Mouse (Mus musculus) megakaryocyte, adult 5-6 weeks (primary cell): ENCODE data around the gene Ptprg. TPM values are rescaled to one million over a fixed set of nuclear protein-coding genes. Genes with fewer than 3 reads are reported as not detected.
"Not testable (repeated sequence)": the region's sequence is repeated elsewhere in the genome, so short reads cannot be mapped to it uniquely, and the experiment has no call there.

Experiments used
- ATAC-seq: 2 replicates; pipeline ENCODE4 v1.8.0; 2016; ENCODE audit warnings: mild to moderate bottlenecking, inconsistent platforms; ENCODE audit not compliant: poor library complexity, severe bottlenecking
- total RNA-seq, 2 experiments: library from RNA; stranded (forward) in 1 of 2; stranded (reverse) in 1 of 2; fragments of 153-499, 151-499 nt in 1 of 2; fragments of 221-1000, 200-1000 nt in 1 of 2; gene quantifications; 2 replicates each; pipeline versions ENCODE4 v1.2.3 to v1.2.4; 2015 to 2017

Ptprg gene
- total RNA-seq, 2 experiments from 2014 or later: 0.07 TPM; not detected in 1

DNA sequence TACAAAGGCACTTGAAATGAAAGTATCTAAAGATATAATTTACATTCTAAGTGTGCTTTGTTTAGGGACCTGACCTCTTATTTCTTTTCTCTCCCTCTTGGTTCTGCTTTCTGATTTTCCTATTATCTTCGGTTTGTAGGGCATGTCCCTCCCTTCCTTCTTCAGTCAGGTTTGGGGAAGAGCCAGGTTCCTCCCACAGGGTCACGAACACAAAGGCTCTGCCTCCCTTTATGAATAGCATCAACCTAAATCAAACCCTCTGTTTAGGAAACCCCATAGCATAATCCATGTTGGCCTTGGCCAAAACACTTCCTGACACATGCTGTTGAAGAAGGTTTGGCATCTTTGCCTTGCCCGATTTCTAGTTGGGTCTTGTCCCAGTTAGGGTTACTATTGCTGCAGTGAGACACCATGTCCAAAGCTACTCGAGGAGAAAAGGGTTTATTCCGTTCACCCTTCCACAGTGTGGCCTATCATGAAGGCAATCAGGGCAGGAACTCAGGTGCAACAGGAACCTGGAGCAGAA, 388.7 kb downstream of the Ptprg start:
- ATAC-seq: no peak

DNA sequence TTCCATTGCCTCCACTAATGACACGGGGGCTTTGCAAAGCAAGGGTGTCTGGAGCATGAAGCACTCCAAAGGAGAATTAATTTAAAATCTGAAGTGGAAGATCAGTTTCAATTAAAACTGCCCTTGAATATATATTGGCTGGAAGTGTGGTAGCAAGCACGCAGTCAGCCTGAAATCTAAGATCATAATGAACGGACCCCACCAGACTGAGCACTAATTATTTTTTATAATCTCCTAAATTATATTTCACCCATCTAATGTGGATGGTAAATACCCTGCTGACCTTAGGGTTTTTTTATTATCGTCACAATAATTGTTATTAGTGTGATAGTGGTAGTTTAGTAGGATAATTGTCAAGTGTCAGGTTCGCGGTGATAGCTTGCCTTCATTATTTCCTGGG, 397.0 kb downstream of the Ptprg start:
- ATAC-seq: no peak

DNA sequence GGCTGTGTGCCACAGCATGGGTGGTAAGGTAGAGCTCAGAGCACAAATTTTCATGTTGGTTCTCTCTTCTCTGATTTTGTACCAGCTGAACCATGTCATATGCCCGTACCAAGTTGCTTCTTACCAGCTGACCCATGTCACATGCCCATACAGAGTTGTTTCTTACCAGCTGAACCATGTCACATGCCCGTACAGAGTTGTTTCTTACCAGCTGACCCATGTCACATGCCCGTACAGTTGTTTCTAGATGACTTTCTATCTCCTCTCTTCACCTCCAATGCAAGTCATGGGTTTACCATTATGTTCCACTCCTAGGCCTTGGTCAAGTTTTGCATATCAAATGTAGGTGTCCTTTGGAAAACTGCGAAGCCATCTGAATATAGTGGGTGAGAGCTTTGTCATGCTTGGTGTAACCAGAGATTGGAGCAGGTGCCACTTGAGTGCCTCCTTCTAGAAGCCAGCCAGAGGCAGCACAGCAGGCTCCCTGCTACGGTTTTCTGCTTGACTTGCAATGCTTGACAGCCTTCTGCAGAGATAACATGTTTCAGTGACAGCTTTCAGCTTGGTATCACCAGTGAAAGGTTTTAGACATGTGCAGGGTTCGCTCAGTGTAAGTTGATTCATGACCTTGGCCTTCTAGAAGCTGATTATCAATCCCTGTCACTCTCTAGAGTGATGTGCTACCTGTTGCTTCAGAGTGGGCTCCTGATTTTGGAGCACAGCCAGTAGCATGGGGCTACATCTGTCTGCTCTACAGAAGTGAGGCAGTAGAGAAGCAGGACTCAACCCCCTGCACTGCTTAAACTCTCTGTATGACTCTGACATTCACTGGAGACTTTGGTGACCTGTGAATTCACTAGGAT, 401.9 kb downstream of the Ptprg start:
- no peak for ATAC-seq

DNA sequence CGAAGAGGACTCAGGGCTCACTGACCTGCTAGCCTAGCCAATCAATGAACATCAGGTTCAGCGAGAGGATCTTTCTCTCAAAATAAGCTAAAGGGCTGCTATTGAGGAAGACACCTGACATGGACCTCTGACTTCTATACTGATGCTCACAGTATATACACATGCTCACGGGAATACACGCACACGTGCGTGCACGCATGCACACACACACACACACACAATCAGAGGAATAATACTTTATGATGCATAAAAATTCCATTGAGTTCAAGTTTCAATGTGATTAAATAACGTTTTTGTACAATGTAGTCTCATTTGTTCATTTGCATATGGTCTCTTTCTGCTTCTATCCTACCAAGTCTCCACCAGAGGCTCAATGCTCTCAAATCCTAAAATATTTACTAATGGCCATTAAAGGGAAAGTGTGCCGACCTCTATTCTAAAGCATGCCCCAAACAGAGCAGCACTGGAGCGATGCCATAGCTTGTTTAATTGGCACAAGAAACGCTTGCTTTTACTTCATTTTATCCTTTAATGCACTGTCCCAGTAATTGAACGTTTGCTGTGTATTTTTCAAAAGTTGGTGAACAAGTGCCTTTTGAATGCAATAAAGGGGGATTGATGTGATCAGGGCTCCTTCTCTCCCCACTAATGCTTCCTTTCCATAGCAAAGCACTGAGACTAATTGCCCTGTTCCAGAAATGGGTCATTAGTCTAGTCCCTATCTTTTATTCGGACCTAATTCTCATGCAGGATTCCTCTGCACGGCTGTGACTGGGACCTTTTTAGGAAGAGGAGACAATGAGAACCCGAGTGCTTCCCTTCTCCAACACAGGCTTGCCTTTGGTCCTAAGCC, 407.2 kb downstream of the Ptprg start:
- ATAC-seq: no peak

DNA sequence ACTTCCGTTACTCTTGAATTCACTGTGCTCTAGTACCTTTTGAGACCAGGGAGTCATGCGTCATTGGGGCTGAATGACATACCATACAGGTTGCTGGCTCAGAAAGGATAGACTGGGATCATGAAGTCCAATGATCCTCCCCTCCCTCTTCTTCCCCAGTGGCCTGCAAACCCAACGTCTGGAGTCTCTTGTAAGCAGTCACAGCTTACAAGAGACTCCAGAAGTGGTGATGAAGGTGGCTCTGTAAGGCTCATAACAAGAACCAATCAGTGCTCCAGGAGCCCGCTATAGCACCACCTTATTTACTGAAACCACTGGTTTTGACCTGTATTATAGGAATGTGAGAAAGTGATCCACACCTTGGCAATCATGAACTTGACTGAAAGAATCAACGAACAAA, 408.8 kb downstream of the Ptprg start:
- no peak for ATAC-seq

DNA sequence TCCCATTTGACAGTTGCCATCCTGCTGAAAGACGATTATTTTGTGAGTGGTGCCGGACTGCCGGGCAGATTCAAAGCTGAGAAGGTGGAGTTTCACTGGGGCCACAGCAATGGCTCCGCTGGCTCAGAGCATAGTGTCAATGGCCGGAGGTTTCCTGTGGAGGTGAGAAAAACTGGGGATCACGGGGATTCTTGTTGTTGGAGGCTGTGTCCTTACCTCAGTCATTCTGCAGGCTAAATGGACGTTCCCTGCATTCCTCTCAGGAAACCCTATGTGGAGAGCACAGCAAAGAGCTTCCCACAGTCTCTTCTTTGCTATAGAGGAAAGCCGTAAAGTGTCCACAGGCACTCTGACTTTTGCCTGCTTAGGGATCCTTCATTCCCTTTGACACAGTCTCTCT, 409.2 kb downstream of the Ptprg start:
- no peak for ATAC-seq

DNA sequence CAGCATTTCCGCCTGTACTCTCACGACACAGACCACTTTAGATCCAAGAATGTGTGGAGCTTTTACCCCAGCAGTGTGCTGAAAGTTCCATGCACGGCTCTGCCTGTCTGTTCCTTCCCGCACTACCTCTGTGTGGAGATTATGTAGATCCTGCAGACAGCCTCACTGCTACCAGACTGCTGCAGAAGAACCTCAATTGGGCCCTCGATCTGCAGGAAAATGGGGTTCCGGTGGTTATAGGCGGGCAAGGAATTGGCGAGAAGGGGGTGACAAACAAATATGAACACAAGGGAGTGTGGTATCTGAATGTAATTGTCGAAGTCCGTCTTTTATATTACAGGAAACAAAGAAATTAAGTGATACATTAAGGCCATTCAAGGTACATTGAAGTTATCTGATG, 410.5 kb downstream of the Ptprg start:
- ATAC-seq: no peak

DNA sequence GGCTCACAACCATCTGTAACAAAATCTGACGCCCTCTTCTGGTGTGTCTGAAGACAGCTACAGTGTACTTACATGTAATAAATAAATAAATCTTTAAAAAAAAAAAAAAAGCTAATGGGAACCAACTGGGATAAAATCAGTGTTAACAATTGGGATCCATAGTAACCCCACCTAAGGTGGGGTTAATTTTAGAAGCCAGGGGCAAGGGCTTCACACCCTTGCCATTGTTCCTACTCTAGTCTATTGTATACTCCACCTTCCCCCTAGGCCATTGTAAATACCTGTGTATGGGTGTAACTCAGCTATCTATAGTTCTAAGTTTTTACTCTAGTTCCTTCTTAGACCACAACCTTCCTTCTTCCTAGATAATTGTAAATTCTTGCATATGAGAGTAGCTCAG, 411.0 kb downstream of the Ptprg start:
- not testable (repeated sequence) for ATAC-seq

DNA sequence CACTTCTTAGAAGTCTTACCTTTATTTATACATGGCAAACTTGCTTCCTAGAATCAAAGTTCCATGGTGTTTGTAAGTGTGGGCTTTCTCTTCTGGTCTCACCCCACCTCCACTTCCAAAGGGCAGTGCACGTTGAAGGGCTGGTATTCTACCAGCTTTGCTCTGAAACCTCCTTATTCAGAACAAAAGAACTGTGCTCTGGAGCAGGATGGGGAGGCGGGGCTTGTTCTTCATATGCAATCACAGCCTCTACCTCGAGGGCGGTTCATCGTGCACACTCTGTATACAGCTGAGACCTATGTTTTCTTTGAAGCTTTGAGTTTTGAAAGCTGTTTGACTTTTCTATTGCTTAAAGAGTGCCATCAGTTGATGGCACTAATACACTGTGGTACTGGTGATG, 412.5 kb downstream of the Ptprg start:
- ATAC-seq: no peak

DNA sequence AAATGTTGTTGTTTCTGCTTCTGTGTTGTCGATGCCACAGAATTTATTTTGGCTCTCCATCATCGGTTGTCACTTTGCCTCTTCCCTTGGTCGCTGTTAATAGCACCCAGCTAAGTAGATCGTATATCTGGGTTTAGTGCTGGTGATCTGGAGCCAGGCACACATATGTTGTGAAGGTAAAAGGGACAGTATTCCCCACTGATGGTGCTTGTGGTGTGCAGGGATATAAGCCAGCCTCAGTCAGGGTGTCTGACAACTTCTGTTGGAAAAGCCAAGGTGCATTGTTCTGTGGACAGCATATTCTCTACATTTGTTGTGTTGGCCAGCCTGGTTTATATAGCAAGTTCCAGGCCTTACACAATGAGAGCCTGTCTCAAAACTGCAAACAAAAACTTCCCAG, 428.4 kb downstream of the Ptprg start:
- no peak for ATAC-seq

DNA sequence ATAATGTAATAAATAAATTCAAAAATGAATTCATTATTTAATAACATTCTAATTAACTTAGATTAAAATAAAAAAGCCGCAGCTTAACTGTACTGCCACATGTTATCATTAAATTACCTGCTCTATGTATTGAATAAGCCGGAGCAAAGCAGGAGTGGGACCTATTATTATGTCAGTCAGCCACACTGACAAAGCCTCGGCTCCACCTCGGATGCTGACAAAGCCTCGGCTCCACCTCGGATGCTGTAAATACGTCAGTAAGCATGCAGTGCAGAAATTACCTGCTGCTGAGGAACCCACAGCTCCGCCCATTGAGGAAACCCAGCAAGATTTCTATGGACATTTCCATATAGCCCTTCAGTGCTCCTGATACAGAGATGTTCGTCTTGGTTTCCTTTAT, 429.7 kb downstream of the Ptprg start:
- no peak for ATAC-seq

DNA sequence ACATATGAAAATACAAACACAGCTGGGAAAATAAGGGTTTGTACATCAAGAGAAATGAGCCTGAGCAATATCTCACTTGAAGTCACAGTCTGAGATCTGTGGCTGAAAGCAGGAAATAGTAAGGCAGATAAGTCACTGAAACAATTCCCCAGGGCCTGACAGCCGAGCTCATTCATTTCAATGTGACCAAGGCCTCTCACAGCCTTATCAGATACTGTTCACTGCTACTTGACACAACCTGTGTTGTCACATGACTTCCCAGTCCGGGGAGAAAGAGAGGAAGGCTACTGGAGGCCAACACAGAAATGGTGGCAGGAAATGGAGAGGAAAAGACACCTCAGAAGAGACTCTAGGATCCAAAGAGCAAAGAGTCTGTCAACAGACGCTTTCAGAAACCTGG, 430.8 kb downstream of the Ptprg start:
- no peak for ATAC-seq

DNA sequence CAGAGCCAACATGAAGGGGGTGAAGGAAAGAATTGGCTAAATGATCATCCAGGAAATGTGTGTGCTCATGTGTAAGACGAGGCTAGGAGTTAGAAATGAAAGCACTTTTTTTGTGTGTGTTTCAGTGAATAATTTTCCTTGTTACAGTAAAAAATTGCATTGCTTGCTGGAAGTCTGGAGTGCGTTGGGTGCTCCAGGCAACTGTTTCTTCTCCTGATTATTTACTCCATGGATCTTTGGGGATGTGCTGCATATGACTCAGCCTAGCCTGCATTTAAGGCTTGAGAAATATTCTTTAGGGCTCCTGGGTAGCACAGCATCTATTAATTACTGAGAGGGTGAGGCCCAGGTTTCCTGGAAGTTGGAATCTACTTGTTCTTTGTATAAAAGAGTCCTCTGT, 435.6 kb downstream of the Ptprg start:
- ATAC-seq: no peak

DNA sequence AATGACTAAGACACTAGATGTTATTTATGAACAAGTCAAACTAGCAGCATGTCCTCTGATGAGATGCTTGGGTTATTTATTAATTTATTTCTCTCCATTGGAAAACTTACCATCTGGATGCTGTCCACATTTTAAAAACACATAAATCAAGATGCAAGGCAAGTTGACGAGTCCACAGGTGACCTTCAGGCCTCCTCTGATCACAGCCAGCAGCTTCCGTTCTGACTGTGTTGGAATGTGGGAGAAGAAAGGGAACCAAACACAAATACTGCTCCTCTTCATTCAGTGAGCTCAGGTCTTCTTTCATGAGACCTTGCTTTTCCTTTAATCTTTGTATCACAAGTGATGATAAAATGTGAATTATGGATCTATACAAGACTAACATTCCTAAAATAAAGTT, 437.8 kb downstream of the Ptprg start:
- no peak for ATAC-seq

DNA sequence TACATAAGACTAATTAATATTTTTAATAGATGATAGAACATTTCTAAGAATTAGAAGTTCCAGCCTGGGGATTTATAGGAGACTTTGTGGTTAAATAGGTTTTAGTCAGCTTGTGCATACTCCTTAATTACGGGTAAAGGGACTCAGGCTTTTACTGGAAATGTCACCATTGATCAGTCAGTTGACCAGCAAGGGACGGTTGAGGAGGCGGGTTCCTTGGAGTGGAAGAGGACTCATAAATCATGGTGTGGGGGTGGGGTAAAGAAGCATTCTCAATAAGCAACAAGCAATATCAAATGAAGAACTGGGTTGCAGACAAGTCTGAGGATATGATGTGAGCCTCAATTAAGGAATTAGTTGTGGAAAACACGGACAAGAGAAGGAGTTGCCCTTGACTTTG, 438.8 kb downstream of the Ptprg start:
- ATAC-seq: no peak

DNA sequence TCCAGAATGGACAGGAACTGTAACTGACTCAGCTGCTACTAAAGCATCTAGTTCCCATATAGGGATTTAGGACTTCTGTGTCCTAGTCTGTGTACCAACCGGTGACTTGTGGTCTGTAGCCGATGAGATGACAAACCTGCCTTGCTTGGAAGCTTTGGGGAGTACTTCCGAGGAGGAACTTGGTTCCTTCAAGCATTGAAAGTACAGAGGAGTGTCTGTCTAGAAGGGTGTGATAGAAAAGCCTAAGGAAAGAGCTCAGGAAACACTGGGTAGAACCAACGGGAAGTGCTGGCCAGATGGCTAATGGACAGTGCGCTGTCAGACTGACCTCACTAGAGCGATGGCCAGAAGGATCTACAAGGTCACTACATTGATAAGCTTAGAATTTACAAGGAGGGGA, 439.2 kb downstream of the Ptprg start:
- no peak for ATAC-seq

DNA sequence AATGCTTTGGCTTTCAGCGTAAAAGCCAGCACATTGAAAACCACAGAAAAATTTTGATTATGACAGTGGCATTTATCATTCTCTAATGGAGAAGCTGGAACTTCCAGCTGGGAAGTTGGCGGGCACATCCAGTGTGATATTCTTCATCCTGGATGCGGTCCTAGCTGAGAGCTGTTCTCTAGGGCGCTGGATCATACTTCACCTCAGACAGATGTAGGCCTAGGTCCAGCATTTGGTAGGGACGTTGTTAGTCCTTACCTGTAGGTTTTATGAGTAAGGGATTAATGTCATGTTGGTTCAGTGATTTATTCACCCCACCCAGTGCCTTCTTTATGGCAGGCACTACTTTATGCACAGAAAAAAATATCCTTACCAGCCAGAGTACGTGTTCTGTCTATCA, 444.2 kb downstream of the Ptprg start:
- no peak for ATAC-seq

DNA sequence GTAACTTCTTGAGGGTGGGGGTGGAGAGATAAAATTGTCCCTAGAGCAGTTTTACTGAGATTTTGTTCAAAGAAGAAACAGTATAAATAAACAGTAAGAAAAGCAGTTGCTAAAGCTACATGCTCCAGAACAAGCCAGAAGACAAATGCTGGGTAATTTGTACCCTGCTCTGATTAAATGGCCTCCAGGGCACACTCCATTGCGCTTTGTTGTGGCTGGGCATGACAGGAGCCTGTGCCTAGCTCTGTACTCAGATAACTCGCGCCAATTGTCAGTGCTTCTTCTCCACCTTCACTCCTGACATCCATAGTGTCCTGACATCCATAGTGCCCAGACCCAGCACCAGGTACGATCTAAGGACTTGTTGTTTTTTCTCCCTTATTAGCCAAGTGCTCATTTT, 445.1 kb downstream of the Ptprg start:
- no peak for ATAC-seq

DNA sequence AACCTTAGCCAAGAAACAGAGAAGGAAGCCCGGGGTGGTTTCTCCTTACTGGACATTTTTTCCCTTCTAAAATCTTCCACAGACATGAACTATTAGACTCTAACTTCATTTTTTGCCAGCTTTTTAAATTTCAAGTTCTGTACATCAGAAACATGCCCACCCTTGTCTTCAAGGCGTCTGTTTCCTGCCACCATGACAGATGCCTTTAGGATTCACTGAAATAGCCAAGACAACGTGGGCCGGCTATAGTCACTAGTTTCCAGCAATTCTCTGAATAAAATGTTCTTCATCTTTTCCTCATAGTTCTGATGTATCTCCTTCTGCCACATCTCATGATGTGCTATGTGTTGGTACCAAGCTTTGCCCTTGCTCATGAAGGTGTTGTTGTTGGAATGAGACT, 450.7 kb downstream of the Ptprg start:
- no peak for ATAC-seq

DNA sequence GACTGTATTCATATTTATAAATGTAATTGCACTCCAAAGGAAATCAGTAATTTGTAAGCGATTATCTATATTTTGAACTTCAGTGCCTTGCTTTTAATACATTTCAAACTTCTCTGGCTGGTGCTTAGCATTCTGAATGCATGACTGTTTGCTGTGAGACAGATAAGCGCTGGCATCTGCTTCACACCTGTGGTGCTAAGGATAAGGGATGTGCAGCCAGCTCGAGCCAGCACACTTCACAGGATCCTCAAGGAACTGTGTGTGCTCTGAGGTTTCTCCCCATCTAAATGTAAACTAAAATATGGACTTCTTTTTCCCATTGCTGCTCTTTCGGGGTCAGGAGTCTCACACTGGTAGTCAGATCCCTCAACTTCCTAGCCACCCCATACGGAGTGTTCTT, 458.4 kb downstream of the Ptprg start:
- ATAC-seq: no peak

DNA sequence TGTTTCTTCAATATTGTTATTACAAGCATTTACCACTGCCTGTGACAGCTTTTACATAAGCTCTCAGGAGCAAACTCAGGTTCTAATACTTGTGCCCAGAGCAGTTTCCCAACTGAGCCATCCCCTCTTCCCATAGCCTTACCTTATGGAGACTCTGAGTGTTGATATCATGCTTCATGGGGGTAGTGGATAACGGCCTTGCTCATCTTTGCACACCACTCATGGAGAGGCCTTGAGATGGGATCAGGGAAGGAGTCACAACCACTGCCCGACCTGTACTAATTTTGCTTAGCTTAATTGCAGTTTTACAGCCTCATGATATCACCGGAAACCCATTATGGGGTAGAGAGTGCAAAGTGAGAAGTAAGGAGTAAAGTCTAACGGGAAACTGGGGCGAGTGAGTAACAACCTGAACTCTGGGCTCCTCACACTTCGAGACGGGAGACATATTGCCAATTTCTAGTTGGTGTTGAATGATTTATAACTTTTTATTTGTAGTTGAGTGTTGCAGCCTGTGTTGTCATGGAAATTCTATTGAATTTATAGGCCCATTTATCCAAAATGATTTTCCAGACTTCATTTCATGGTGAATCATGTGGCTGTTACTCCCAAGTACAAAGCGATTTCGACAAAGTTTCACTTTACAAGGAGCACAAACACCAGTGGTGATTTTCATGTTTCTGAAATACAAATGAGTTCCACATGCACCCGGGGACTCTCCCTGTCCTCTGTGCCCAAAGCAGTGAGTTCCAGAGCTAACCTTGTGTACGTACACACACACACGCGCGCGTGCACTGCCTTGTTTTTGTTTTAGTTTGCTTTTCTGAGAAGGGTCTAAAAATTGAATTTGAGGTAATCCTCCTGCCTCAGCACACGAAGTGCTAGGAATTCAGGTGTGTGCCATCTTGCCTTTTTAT, 472.7 kb downstream of the Ptprg start:
- no peak for ATAC-seq
